Mouse (Mus musculus): ENCODE data around the gene Lgals2. TPM values are rescaled to one million over a fixed set of nuclear protein-coding genes. Genes with fewer than 3 reads are reported as not detected.

Lgals2 gene
- total and polyA plus RNA-seq, 2 experiments from 2014 or later = 0.27 to 4.6 TPM

GRCm38 (mm10) chr15:78877810-78878390, 22.6 kb upstream of the Lgals2 start:
- under 1% methylated on average over 17 of the region's 17 CpGs for WGBS
- ATAC-seq (ENCODE audit: insufficient read depth, low read depth) (no peak; the same call in 1 of the 2 replicates), DNase-seq (ENCODE audit: low spot score) (peak; percentile 38)
- H3K4me1 ChIP-seq (ENCODE audit: control insufficient read depth, insufficient read depth) = peaks cover 6% of the 10 kb centered on the region; the same call in 1 of the 2 replicates
- peaks cover 29% of the 10 kb centered on the region for H3K36me3 ChIP-seq (replicated peaks; ENCODE audit: control insufficient read depth, insufficient read depth, low read length)
- H3K9me3 ChIP-seq (replicated peaks; ENCODE audit: control insufficient read depth, low read length) = no peaks in the 10 kb centered on the region
- peak overlapping the region; percentile 99 for H3K27ac ChIP-seq (ENCODE audit: low read depth)
- H3K4me3 ChIP-seq (ENCODE audit: low read depth, low read length) = peak overlapping the region; percentile 97
- no peaks in the 10 kb centered on the region for H3K27me3 ChIP-seq (ENCODE audit: control insufficient read depth, insufficient read depth, low read length)
- H3K4me2 ChIP-seq (ENCODE audit: low read depth, low read length) = peak overlapping the region; percentile 76
- no peak for TF ChIP-seq CTCF (IDR thresholded peaks at IDR 0.05; ENCODE audit: low read depth)
- TF ChIP-seq EP300 (IDR thresholded peaks at IDR 0.05; ENCODE audit: low read depth) = no peak
- peak overlapping the region; percentile 97 for H3K9ac ChIP-seq (replicated peaks; ENCODE audit: low read depth, low read length)

DNA sequence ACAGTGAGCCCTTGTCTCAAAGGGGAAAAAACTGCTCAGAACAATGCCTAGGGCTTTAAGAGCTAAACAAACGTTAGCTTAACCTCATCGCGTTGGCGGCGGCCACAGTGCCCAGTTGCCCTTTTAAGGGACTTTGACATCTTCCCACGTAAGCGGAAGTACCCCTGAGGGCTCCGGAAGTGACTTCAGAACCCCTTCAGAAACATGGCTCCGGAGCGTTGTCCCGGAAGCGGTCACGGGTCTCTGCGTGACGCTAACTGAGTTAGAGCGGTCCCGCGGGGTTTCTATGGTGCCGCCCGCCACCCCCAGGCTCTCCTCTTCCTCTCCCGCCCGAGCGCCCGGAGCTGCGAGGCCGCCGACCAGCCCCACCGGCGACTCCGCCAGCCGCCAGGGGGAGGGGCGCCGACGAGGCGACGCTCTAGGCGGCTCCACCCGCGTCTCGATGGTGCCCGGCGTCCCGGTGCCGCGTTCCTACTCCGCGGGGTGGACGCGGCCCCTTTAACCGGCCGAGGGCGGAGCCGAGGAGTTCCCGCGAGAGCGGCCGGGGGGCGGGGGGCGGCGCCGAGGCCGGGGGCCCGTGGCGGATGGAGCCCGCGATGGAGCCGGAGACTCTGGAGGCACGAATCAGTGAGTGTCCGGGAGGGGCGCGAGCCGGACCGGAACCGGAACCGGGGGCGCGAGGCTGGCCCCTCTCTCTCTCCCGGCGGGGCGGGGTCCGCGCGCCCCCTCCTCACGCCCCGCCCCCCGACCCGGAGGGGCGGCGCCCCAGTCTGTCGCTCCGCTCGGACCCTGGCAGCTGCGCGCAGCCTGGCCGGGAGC, 21.9 kb upstream of the Lgals2 start, which contains the start of gene Gga1:
Gene Gga1 (plus strand): TSS at position 200 of the 819 bp plus-strand sequence.
- peak; percentile 91 for DNase-seq (ENCODE audit: low spot score)
- H3K4me1 ChIP-seq (ENCODE audit: control insufficient read depth, insufficient read depth) = peaks cover 6% of the 10 kb centered on the region; the same call in 1 of the 2 replicates
- WGBS = under 1% methylated on average over 58 of the region's 95 CpGs
- H3K9ac ChIP-seq (replicated peaks; ENCODE audit: low read depth, low read length) = peak within 1 kb of the TSS; percentile 97
- peak within 1 kb of the TSS; percentile 76 for H3K4me2 ChIP-seq (ENCODE audit: low read depth, low read length)
- peak within 1 kb of the TSS; percentile 97 for H3K4me3 ChIP-seq (ENCODE audit: low read depth, low read length)
- H3K9me3 ChIP-seq (replicated peaks; ENCODE audit: control insufficient read depth, low read length) = no peaks in the 10 kb centered on the region
- peak; percentile 90 for ATAC-seq (ENCODE audit: insufficient read depth, low read depth)
- no peaks in the 10 kb centered on the region for H3K27me3 ChIP-seq (ENCODE audit: control insufficient read depth, insufficient read depth, low read length)
- H3K36me3 ChIP-seq (replicated peaks; ENCODE audit: control insufficient read depth, insufficient read depth, low read length) = peaks cover 22% of the 10 kb centered on the region
- TF ChIP-seq CTCF (IDR thresholded peaks at IDR 0.05; ENCODE audit: low read depth) = no peak
- peak; percentile 37; the same call in 1 of the 2 replicates for TF ChIP-seq EP300 (IDR thresholded peaks at IDR 0.05; ENCODE audit: low read depth)
- peak within 1 kb of the TSS; percentile 99 for H3K27ac ChIP-seq (ENCODE audit: low read depth)

DNA sequence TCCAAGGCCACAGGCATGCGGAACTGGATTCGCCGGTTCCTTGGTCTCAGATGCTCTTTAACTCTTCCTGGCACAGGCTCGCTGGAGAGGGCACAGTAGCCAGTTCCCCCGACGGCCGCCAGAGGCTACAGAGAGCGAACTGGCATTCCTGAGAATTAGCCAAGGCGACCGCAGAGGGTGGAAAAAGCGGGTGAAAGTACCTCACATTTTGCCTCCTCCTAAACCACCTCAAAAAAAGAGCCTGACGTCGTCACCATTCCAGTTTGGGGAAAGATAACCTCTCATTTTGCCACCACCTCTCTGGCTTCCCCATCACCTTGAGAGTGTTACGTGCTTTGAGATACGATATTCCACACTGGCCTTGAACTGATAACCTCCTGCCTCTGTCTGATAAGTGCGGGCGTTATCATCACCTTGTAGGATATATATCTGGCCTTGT, 20.9 kb upstream of the Lgals2 start:
- peak overlapping the region; percentile 99 for H3K27ac ChIP-seq (ENCODE audit: low read depth)
- no peak for TF ChIP-seq EP300 (IDR thresholded peaks at IDR 0.05; ENCODE audit: low read depth)
- TF ChIP-seq CTCF (IDR thresholded peaks at IDR 0.05; ENCODE audit: low read depth) = peak; percentile 58
- H3K36me3 ChIP-seq (replicated peaks; ENCODE audit: control insufficient read depth, insufficient read depth, low read length) = peaks cover 13% of the 10 kb centered on the region
- peak overlapping the region; percentile 97 for H3K4me3 ChIP-seq (ENCODE audit: low read depth, low read length)
- H3K4me1 ChIP-seq (ENCODE audit: control insufficient read depth, insufficient read depth) = peaks cover 6% of the 10 kb centered on the region; the same call in 1 of the 2 replicates
- ATAC-seq (ENCODE audit: insufficient read depth, low read depth) (peak; percentile 32), DNase-seq (ENCODE audit: low spot score) (peak; percentile 89)
- WGBS = under 1% methylated on average over 17 of the region's 17 CpGs
- H3K9me3 ChIP-seq (replicated peaks; ENCODE audit: control insufficient read depth, low read length) = no peaks in the 10 kb centered on the region
- H3K4me2 ChIP-seq (ENCODE audit: low read depth, low read length) = peak overlapping the region; percentile 76
- no peaks in the 10 kb centered on the region for H3K27me3 ChIP-seq (ENCODE audit: control insufficient read depth, insufficient read depth, low read length)
- peak overlapping the region; percentile 97 for H3K9ac ChIP-seq (replicated peaks; ENCODE audit: low read depth, low read length)

DNA sequence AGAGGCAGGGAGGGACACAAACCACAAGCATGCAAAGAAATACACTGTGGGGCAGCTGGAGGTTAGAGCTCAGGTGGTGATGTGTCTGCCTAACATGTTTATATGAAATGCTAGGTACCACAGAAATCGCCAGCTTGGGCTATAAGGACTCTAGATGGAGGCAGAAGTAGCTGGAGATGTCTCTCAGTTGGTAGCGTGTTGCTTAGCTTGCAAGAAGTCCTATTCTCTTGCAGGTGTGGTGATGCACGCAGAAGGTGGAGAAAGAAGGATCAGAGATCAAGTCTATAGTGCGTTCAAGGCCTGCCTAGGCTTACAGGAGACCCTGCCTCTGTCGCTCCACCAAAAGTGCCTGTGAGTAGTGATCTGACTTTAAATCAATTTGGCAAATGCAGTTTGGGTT, 20.2 kb upstream of the Lgals2 start:
- Histone ChIP-seq H3K9me3 (replicated peaks; ENCODE audit: control insufficient read depth, low read length) (no peaks in the 10 kb centered on the region), H3K4me1 (ENCODE audit: control insufficient read depth, insufficient read depth) (peaks cover 6% of the 10 kb centered on the region; the same call in 1 of the 2 replicates), H3K9ac (replicated peaks; ENCODE audit: low read depth, low read length) (no peak overlapping the region), H3K36me3 (replicated peaks; ENCODE audit: control insufficient read depth, insufficient read depth, low read length) (0 out of 2 replicates have a peak, but pooled peaks cover 6% of the 10 kb centered on the region), H3K27ac (ENCODE audit: low read depth) (peak overlapping the region; percentile 99; the same call in 1 of the 2 replicates), H3K4me3 (ENCODE audit: low read depth, low read length) (no peak overlapping the region), H3K27me3 (ENCODE audit: control insufficient read depth, insufficient read depth, low read length) (no peaks in the 10 kb centered on the region), H3K4me2 (ENCODE audit: low read depth, low read length) (peak overlapping the region; percentile 76; the same call in 1 of the 2 replicates)
- TF ChIP-seq CTCF (IDR thresholded peaks at IDR 0.05; ENCODE audit: low read depth) (no peak), EP300 (IDR thresholded peaks at IDR 0.05; ENCODE audit: low read depth) (no peak)
- WGBS = 83% methylated on average over 5 of the region's 5 CpGs
- DNase-seq (ENCODE audit: low spot score) (no peak), ATAC-seq (ENCODE audit: insufficient read depth, low read depth) (no peak)

DNA sequence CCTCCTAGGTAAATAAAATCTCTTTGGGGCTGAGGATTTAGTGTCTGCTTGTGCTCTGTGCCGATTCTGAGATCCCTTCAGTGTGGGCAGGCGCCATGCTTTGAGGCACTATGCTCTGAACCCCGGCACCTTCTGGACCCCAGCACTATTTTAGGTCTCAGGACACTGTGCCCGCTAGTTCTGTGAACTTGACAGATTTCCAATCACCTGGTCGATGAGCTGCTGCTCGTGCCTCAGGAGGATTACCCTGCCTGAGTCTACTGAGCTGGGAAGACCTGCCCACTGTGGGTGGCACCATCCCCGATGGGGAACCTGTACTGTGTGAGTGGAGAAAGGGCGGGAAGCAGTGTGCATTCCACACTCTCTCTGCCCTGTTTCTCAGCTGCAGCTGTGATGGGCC, 19.7 kb upstream of the Lgals2 start:
- Histone ChIP-seq H3K9me3 (replicated peaks; ENCODE audit: control insufficient read depth, low read length) (no peaks in the 10 kb centered on the region), H3K9ac (replicated peaks; ENCODE audit: low read depth, low read length) (no peak overlapping the region), H3K4me3 (ENCODE audit: low read depth, low read length) (no peak overlapping the region), H3K27ac (ENCODE audit: low read depth) (no peak overlapping the region), H3K27me3 (ENCODE audit: control insufficient read depth, insufficient read depth, low read length) (no peaks in the 10 kb centered on the region), H3K4me2 (ENCODE audit: low read depth, low read length) (no peak overlapping the region), H3K36me3 (replicated peaks; ENCODE audit: control insufficient read depth, insufficient read depth, low read length) (0 out of 2 replicates have a peak, but pooled peaks cover under 1% of the 10 kb centered on the region), H3K4me1 (ENCODE audit: control insufficient read depth, insufficient read depth) (peaks cover 6% of the 10 kb centered on the region; the same call in 1 of the 2 replicates)
- DNase-seq (ENCODE audit: low spot score) = no peak
- WGBS = 73% methylated on average over 8 of the region's 8 CpGs
- no peak for ATAC-seq (ENCODE audit: insufficient read depth, low read depth)
- TF ChIP-seq EP300 (IDR thresholded peaks at IDR 0.05; ENCODE audit: low read depth) = no peak
- no peak for TF ChIP-seq CTCF (IDR thresholded peaks at IDR 0.05; ENCODE audit: low read depth)

All from heart, postnatal 0 days (tissue).